Mouse (Mus musculus) hindlimb bud, embryonic 11.5 days (tissue): ENCODE data around the gene Numb.

Experiments used
- DNase-seq: peaks from one replicate; pipeline ENCODE4 v3.0.0-alpha.2; 2012; ENCODE audit warnings: low read depth, low spot score; ENCODE audit errors: extremely low spot score

Gene Numb

GRCm38 (mm10) chr12:83785305-83785704 is 136.4 kb downstream of the Numb start:
- no peak for DNase-seq

- DNase-seq, result no peak
Measured at GRCm38 (mm10) chr12:83782669-83783068, 139.1 kb downstream of the Numb start.

GRCm38 (mm10) chr12:83781640-83782278 is 140.0 kb downstream of the Numb start:
- DNase-seq, result no peak

- no peak for DNase-seq
Measured at GRCm38 (mm10) chr12:83781204-83781603, 140.5 kb downstream of the Numb start.

- DNase-seq, result no peak
Measured at GRCm38 (mm10) chr12:83780181-83780580, 141.6 kb downstream of the Numb start.

GRCm38 (mm10) chr12:83776766-83777165 is 145.0 kb downstream of the Numb start:
- no peak for DNase-seq

GRCm38 (mm10) chr12:83775621-83776020 is 146.1 kb downstream of the Numb start:
- DNase-seq, result no peak

- peak; percentile 75 for DNase-seq
Measured at GRCm38 (mm10) chr12:83770418-83771256, 151.1 kb downstream of the Numb start.

GRCm38 (mm10) chr12:83768235-83768899 is 153.4 kb downstream of the Numb start:
- DNase-seq, result no peak

GRCm38 (mm10) chr12:83767833-83768232 is 153.9 kb downstream of the Numb start:
- DNase-seq, result no peak

GRCm38 (mm10) chr12:83765965-83766603 is 155.7 kb downstream of the Numb start:
- DNase-seq, result no peak

GRCm38 (mm10) chr12:83764519-83764918 is 157.2 kb downstream of the Numb start:
- DNase-seq, result no peak

- no peak for DNase-seq
Measured at GRCm38 (mm10) chr12:83764044-83764365, 157.7 kb downstream of the Numb start.

- DNase-seq, result no peak
Measured at GRCm38 (mm10) chr12:83763311-83764043, 158.3 kb downstream of the Numb start, which contains the start of gene Papln. Papln (plus strand) TSS chr12:83763634.

GRCm38 (mm10) chr12:83762706-83763105 is 159.0 kb downstream of the Numb start:
- DNase-seq, result no peak

GRCm38 (mm10) chr12:83760201-83760600 is 161.5 kb downstream of the Numb start:
- DNase-seq, result no peak

- no peak for DNase-seq
Measured at GRCm38 (mm10) chr12:83758735-83759134, 163.0 kb downstream of the Numb start.

GRCm38 (mm10) chr12:83752495-83752894 is 169.2 kb downstream of the Numb start:
- DNase-seq, result no peak

- no peak for DNase-seq
Measured at GRCm38 (mm10) chr12:83749186-83749585, 172.5 kb downstream of the Numb start.
